Mouse (Mus musculus): ENCODE measurements around the gene Hltf. TPM values are rescaled to one million over a fixed set of nuclear protein-coding genes. Genes with fewer than 3 reads are reported as not detected.

Gene Hltf
- 4.6 and 6.7 TPM in 2 replicates for polyA plus RNA-seq (2015; fragmentation: Nextera tagmentation; extraction: Ambion mirVana)

DNA sequence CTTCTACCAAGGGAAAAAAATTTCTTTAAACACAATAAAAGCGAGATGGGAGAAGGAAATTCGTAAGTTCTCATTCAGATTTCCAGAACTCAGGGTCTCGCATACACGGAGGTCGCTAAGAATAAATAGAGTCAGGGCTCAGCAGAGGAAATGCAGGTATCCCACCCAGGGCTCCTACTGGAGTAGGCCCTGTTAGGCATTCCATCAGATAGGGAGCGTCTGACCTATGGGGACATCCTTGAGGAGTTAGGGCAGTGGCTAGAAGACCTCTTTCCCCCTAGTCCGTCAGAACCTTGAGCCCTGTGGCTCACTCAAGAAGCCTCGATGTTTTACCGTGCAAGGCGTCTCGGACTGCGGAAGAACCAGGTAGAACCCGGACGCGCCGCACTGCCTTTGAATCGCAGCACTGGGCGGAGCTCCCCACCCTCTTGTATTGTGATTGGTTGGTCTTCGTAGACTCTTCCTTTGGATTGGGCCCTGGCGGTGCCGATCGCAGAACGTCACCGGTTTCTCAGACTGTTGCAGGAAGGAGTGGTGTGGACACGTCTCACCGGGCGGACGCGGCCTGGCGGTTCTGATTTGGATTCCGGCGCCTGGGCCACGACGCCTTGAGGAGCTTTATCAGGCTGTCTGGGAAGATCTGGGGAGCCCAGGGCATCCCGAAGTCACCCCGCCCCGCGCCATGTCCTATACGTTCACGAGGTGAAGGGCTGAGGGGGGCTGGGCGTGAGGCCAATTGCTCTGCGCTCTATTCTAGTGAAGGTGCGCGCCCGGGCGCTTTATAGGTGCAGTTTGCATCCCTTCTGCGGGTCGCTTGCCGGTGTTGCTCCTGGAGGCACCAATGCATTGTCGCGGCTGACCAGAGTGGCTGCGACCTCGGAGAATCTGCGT lies at the start of gene Hltf:
Gene Hltf (plus strand): TSS at position 506 of the 891 bp plus-strand sequence.

DNA sequence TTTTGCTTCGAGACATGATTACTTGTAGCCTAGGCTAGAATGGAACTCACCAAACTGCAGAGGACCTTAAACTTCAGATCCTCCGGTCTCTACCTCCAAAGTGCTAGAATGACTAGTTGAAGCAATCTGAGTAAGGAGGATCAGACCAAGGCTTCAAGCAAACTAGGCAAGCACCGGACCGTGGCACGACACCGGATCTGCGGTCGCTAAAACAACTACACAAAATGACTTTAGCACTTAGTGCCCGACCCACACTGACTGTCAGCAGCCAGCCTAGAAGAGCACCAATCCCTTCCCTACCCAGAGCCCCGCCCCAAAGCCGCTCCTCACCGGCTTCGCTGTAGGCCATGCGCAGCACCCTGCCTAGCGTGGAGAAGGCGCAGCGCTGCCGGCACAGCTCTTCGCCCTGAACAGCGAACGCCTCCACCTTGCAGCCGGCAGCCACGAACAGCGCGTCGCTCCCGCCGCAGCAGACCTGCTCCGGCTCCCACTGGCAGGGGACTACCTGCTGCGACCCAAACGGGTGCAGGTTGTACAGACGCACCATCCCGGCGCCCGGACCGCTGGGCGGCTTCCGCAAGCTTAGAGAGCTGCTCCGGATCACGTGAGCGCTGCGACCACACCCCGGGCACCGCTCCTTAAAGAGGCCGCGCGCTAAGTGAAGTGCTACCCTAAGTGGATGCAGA lies 22.7 kb upstream of the Hltf start, which contains the start of gene Hps3:
Gene Hps3 (minus strand): TSS at position 597 of the 686 bp plus-strand sequence.

DNA sequence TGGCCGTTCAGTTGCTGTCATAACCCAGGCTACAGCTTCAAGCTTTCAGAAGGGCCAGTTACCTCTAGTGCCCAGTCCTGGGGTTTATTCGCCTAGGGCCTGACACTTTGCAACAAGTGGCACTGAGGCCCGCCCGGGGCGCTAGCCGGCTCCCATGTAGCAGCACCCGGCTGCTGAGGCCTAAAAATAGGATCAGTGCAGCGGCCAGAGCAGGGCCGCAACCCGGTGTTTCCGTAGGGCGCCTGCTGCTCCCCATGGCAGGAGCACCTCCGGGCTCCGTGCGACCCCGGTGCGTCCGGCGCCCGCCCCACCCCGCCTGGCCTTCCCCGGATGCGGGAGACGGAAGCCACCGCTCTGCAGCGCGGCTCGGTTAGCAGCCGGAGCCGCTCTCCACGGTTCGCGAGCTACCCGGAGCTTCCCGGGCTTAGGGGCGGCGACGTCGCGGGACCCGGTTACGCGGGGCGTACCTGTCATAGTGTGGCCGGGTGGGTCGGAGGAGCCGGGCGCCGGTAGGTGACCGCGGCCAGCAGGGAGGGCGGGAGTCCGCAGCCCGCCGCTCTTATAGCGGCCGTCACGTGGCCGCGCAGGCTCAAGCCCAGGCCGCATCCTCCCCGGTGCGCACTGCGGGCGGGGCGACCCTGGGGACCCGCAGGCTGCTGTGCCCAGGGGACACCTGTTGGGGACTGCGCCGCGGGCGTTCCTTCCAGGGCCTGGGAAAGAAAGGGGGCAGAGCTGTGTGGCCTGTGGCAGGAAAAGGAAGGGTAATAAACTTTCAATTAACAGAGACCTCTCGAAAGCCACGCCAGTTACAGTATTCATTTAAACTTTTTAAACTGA lies 97.1 kb downstream of the Hltf start, which contains the start of gene Gyg:
Gene Gyg (minus strand): TSS at position 787 of the 837 bp plus-strand sequence.

Other genes starting within 250 kb of the Hltf start
- 5.7 and 6.5 TPM in 2 replicates for gene Cp, start 100.8 kb upstream of the Hltf start, polyA plus RNA-seq (2015; fragmentation: Nextera tagmentation; extraction: Ambion mirVana)
- gene Hps3, start 22.5 kb upstream of the Hltf start, polyA plus RNA-seq (2015; fragmentation: Nextera tagmentation; extraction: Ambion mirVana), result 4.5 and 4.9 TPM in 2 replicates
- 115 and 137 TPM in 2 replicates for gene Gyg, start 97.5 kb downstream of the Hltf start, polyA plus RNA-seq (2015; fragmentation: Nextera tagmentation; extraction: Ambion mirVana)
- 322 and 568 TPM in 2 replicates for gene Cpa3, start 184.4 kb downstream of the Hltf start, polyA plus RNA-seq (2015; fragmentation: Nextera tagmentation; extraction: Ambion mirVana)
- 0.27 and 0.43 TPM in 2 replicates for gene Cpb1, start 217.9 kb downstream of the Hltf start, polyA plus RNA-seq (2015; fragmentation: Nextera tagmentation; extraction: Ambion mirVana)